ENCODE assay signal across 23 mouse cellular contexts in genomic region chr10:24581076-24581475, GRCm38 (mm10). TPM values are rescaled to one million over a fixed set of nuclear protein-coding genes. Genes with fewer than 3 reads are reported as not detected.
DNase-seq lines count a peak whose midpoint lies in the region; ATAC-seq and TF ChIP-seq lines count a peak whose summit lies in the region.
"Had no signal": no experiment of that assay in that cellular context is flagged by ENCODE, and none has a peak within 500 bp of the region (broad histone marks: within the 10 kb centered on the region; RNA-seq: fewer than 3 reads in every experiment).

No protein-coding gene starts in this region.

- no peaks in the 10 kb centered on the region for H3K9me3 ChIP-seq in heart, embryonic 13.5 days
- H3K9me3 ChIP-seq in lung, postnatal 0 days (ENCODE audit: low read length), result no peaks in the 10 kb centered on the region
- H3K9me3 ChIP-seq: embryonic facial prominence, embryonic 13.5 days; G1E; hindbrain, embryonic 13.5 days had no signal

- peak; percentile 35 for TF ChIP-seq EP300 in lung, postnatal 0 days (IDR thresholded peaks at IDR 0.05)

- no peak overlapping the region for H3K4me2 ChIP-seq in heart, embryonic 13.5 days
- no peak overlapping the region for H3K4me2 ChIP-seq in lung, postnatal 0 days (replicated peaks; ENCODE audit: low read depth, low read length)
- H3K4me2 ChIP-seq: embryonic facial prominence, embryonic 13.5 days; heart, embryonic 11.5 days; hindbrain, embryonic 13.5 days had no signal

- peak overlapping the region; percentile 13; the same call in 1 of the 2 replicates for H3K27ac ChIP-seq in heart, embryonic 13.5 days (replicated peaks)
- H3K27ac ChIP-seq in lung, postnatal 0 days (ENCODE audit: low read length), result no peak overlapping the region
- H3K27ac ChIP-seq: embryonic facial prominence, embryonic 13.5 days; hindbrain, embryonic 13.5 days; hindbrain, postnatal 0 days had no signal

- peaks cover 24% of the 10 kb centered on the region for H3K4me1 ChIP-seq in heart, embryonic 13.5 days
- no peaks in the 10 kb centered on the region for H3K4me1 ChIP-seq in lung, postnatal 0 days (ENCODE audit: insufficient read depth, low read depth, low read length)
- H3K4me1 ChIP-seq: embryonic facial prominence, embryonic 13.5 days; hindbrain, embryonic 13.5 days had no signal

- no peak overlapping the region for H3K9ac ChIP-seq in heart, embryonic 13.5 days
- H3K9ac ChIP-seq in lung, postnatal 0 days (replicated peaks; ENCODE audit: low read depth), result no peak overlapping the region
- H3K9ac ChIP-seq: embryonic facial prominence, embryonic 13.5 days; hindbrain, embryonic 13.5 days had no signal

- peaks cover 4% of the 10 kb centered on the region for H3K36me3 ChIP-seq in heart, embryonic 13.5 days
- H3K36me3 ChIP-seq in lung, postnatal 0 days (ENCODE audit: insufficient read depth, low read length), result no peaks in the 10 kb centered on the region
- H3K36me3 ChIP-seq: embryonic facial prominence, embryonic 13.5 days; G1E; hindbrain, embryonic 13.5 days had no signal

- H3K4me3 ChIP-seq in heart, embryonic 13.5 days, result no peak overlapping the region
- H3K4me3 ChIP-seq in lung, postnatal 0 days (ENCODE audit: low read depth, low read length), result no peak overlapping the region
- H3K4me3 ChIP-seq: embryonic facial prominence, embryonic 13.5 days; hindbrain, embryonic 13.5 days had no signal

- ATAC-seq in heart, embryonic 13.5 days (ENCODE audit: extremely low read depth, insufficient number of reproducible peaks, low FRiP score, low TSS enrichment), result no peak
- ATAC-seq in lung, postnatal 0 days, result peak; percentile 54; the same call in 1 of the 2 replicates
- no peak for ATAC-seq in erythroblast, adult 5-6 weeks (replicated peaks; ENCODE audit: low FRiP score, poor library complexity, severe bottlenecking)
- ATAC-seq: activated CD4-positive, CD25-positive, alpha-beta regulatory T cell, adult 4 months; CD4-positive, CD25-positive, alpha-beta regulatory T cell, adult 4 months; forebrain, embryonic 14.5 days; hindbrain, postnatal 0 days had no signal

- no peak for DNase-seq in heart, adult 8-10 months (ENCODE audit: low spot score)
- peak; percentile 52 for DNase-seq in lung, postnatal 0 days (ENCODE audit: low spot score)
- no peak for DNase-seq in lung, postnatal 10 days
- DNase-seq in NIH3T3 (ENCODE audit: low read depth), result peak; percentile 78
- DNase-seq in urinary bladder, postnatal 10 days (ENCODE audit: low spot score), result no peak
- DNase-seq: adrenal gland, postnatal 14 days; cerebellum, adult 18-20 months; cerebellum, adult 9-11 months; cerebellum, postnatal 36 days; gastrocnemius, postnatal 10 days; heart, postnatal 10 days; kidney, adult 11 months had no signal

- H3K27me3 ChIP-seq in heart, embryonic 13.5 days (replicated peaks), result no peaks in the 10 kb centered on the region
- no peaks in the 10 kb centered on the region for H3K27me3 ChIP-seq in lung, postnatal 0 days (replicated peaks; ENCODE audit: insufficient read depth, low read length)
- H3K27me3 ChIP-seq: embryonic facial prominence, embryonic 13.5 days; hindbrain, embryonic 13.5 days had no signal

- 22% methylated on average over 3 of the region's 3 CpGs for WGBS in heart, embryonic 13.5 days
- WGBS in lung, postnatal 0 days, result 43% methylated on average over 3 of the region's 3 CpGs

- no peak for TF ChIP-seq CTCF in lung, postnatal 0 days (IDR thresholded peaks at IDR 0.05)

RNA-seq across cellular contexts. Expression of gene Ccn2, which starts 14.2 kb away (rescaled TPM):
- 35.6 and 36.8 TPM in 2 replicates for polyA plus RNA-seq in heart, embryonic 13.5 days (2015; fragmentation: Nextera tagmentation; extraction: Ambion mirVana)
- total RNA-seq in heart, adult 8-10 months (2022), result 100 to 1,000 TPM in 1 of 4 experiments, 10 to 100 TPM in 3; 53.9 to 107 (median 63.8) TPM
- polyA plus RNA-seq in lung, postnatal 0 days (2015; fragmentation: Nextera tagmentation; extraction: Ambion mirVana), result 54.8 and 71.1 TPM in 2 replicates
- 1.7 TPM in 1 of 2 replicates, not detected in the other for total RNA-seq in erythroblast, adult 5-6 weeks (2015; ENCODE audit: low replicate concordance)
- 0.70 TPM in 1 of 2 replicates, not detected in the other for total RNA-seq in erythroblast, adult 5-6 weeks (2017; ENCODE audit: low replicate concordance)
- total RNA-seq: hematopoietic stem cell, adult 5-6 weeks had no signal
- polyA plus RNA-seq: activated CD4-positive, CD25-positive, alpha-beta regulatory T cell, adult 4 months; CD4-positive, CD25-positive, alpha-beta regulatory T cell, adult 4 months; G1E had no signal

Comparison
In these comparisons a context has a peak if more than half of its experiments do, and no peak if none do; other contexts are left out.
1. DNase-seq: peak in lung, postnatal 0 days (single experiment) and NIH3T3 (single experiment); none in heart, adult 8-10 months (single experiment), lung, postnatal 10 days (single experiment) and urinary bladder, postnatal 10 days (single experiment).
2. RNA of gene Ccn2, which starts 14.2 kb away (total RNA-seq): 53.9 to 107 TPM in heart, adult 8-10 months; 0.70 to 1.7 TPM in erythroblast, adult 5-6 weeks; every median in the first group is over 10 times any median in the second.